Mouse (Mus musculus): Measurements from ENCODE around the gene Ybx2. TPM values are rescaled to one million over a fixed set of nuclear protein-coding genes. Genes with fewer than 3 reads are reported as not detected.
A peak's percentile ranks its signal among the peaks of the same experiment; 100 is the strongest.

Gene Ybx2
- total and polyA plus RNA-seq, 2 experiments from 2014 or later: 2.5 to 22.8 TPM

DNA sequence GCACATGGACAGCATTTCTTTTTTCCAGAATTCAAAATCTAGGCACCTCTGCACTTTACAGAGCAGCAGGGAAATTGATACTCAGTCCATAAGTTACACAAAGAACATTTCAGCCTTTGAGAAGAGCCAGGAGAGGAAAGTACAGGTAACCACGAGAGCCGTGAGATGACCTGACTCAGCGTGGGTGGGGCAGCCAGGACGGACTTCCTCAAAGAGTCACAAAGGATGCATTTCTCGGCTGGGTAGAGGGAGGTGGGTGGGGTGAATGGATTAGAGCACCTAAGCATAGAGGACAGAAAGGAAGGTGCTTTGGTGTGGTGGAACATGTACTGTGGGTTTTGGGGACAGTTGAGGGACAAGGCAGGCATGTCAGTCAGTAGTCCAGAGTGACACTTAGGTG is 26.2 kb downstream of the Ybx2 start:
- 0 out of 2 replicates have a peak, but pooled peaks cover 3% of the 10 kb centered on the region for H3K4me1 ChIP-seq (ENCODE audit: insufficient read depth)
- no peaks in the 10 kb centered on the region for H3K36me3 ChIP-seq (ENCODE audit: insufficient read depth)
- ATAC-seq: no peak
- TF ChIP-seq CTCF (IDR thresholded peaks at IDR 0.05; ENCODE audit: low read depth): no peak
- no peaks in the 10 kb centered on the region for H3K9me3 ChIP-seq (ENCODE audit: low read length)
- peaks cover 42% of the 10 kb centered on the region for H3K27me3 ChIP-seq (ENCODE audit: insufficient read depth, low read length)
- H3K27ac ChIP-seq (ENCODE audit: low read depth, low read length): no peak overlapping the region
- WGBS: 45% methylated on average over 5 of the region's 5 CpGs
- H3K4me2 ChIP-seq (ENCODE audit: low read depth): no peak overlapping the region
- no peak overlapping the region for H3K4me3 ChIP-seq (ENCODE audit: low read depth, low read length)
- DNase-seq: no peak
- H3K9ac ChIP-seq: no peak overlapping the region

DNA sequence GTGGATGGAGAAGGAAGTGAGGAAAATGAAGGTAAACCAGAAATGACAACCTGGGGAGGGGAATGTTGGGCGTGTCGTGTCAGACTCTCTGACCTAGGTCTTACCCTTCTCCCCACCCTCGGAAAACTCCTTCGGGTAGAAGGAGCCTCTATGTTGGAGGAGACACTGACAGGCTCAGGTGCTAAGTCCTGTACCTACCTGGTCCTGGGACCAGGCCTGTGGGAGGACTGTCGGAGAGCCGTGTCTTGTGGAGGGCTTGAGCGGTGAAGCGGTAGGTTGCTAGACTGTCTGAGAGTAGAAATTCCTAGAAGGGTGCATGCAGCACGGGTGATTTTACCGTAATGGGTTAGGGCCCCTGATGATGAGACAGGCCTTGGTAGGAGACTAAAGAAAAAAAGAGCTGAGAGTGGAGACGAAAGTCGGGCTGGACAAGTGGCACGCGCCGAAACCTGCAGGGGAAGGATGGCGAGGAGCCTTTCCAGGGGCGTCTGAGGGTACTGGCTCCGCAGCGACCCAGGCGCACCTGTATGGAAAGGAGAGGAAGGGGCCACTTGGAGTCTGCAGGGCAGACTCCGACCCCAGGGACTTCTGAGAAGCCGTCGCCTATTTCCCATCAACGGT is 29.2 kb downstream of the Ybx2 start, which contains the start of gene Cldn7:
Gene Cldn7, plus strand, starts transcription at position 130 of the 621 bp plus-strand sequence.
- H3K36me3 ChIP-seq (ENCODE audit: insufficient read depth): peaks cover 18% of the 10 kb centered on the region
- H3K9me3 ChIP-seq (ENCODE audit: low read length): no peaks in the 10 kb centered on the region
- no peak within 1 kb of the TSS for H3K9ac ChIP-seq
- no peak within 1 kb of the TSS for H3K27ac ChIP-seq (ENCODE audit: low read depth, low read length)
- H3K4me1 ChIP-seq (ENCODE audit: insufficient read depth): 0 out of 2 replicates have a peak, but pooled peaks cover 3% of the 10 kb centered on the region
- peaks cover 49% of the 10 kb centered on the region for H3K27me3 ChIP-seq (ENCODE audit: insufficient read depth, low read length)
- no peak for TF ChIP-seq CTCF (IDR thresholded peaks at IDR 0.05; ENCODE audit: low read depth)
- no peak for DNase-seq
- H3K4me3 ChIP-seq (ENCODE audit: low read depth, low read length): 0 out of 2 replicates have a peak within 1 kb of the TSS, but pooled peaks have one; percentile 3
- H3K4me2 ChIP-seq (ENCODE audit: low read depth): no peak within 1 kb of the TSS
- WGBS: 9% methylated on average over 24 of the region's 24 CpGs
- no peak for ATAC-seq

DNA sequence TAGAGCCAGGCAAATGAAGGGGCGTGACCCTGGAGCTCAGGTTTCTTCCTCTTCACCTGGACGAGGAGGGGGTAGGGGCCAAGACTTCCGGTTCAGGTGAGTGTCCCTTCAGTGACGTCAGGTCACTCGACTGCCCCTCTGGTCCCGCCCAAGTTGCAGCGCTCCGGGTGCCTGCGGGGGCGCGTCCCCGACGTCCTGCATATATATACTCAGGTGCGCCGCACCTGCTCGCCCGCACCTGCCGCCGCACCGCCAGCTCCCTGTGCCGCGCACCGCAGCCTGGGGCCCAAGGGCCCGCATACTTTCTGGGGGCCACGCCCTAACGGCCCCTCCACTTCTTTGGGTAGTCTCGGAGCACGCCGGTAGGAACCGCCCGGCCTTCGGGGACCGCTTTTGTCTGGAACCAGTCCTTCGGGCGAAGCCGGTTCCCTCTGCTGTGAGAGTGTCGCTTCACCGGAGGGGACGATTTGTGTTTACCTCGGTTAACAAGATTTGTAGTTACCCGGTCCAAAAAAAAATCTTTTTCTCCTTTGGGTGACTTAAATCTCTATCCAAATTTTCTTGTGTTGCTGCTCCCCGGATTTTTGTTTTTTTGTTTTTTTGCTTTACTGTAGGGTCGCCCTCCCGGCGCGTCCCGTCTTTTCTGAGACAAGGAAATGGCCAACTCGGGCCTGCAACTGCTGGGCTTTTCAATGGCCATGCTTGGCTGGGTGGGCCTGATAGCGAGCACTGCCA is 29.8 kb downstream of the Ybx2 start:
- no peak for TF ChIP-seq CTCF (IDR thresholded peaks at IDR 0.05; ENCODE audit: low read depth)
- no peak for ATAC-seq
- no peak overlapping the region for H3K27ac ChIP-seq (ENCODE audit: low read depth, low read length)
- DNase-seq: no peak
- no peaks in the 10 kb centered on the region for H3K9me3 ChIP-seq (ENCODE audit: low read length)
- no peak overlapping the region for H3K9ac ChIP-seq
- 3% methylated on average over 49 of the region's 49 CpGs for WGBS
- no peak overlapping the region for H3K4me2 ChIP-seq (ENCODE audit: low read depth)
- H3K4me3 ChIP-seq (ENCODE audit: low read depth, low read length): 0 out of 2 replicates have a peak overlapping the region, but pooled peaks have one; percentile 3
- H3K4me1 ChIP-seq (ENCODE audit: insufficient read depth): 0 out of 2 replicates have a peak, but pooled peaks cover 3% of the 10 kb centered on the region
- H3K27me3 ChIP-seq (ENCODE audit: insufficient read depth, low read length): peaks cover 49% of the 10 kb centered on the region
- H3K36me3 ChIP-seq (ENCODE audit: insufficient read depth): peaks cover 25% of the 10 kb centered on the region

DNA sequence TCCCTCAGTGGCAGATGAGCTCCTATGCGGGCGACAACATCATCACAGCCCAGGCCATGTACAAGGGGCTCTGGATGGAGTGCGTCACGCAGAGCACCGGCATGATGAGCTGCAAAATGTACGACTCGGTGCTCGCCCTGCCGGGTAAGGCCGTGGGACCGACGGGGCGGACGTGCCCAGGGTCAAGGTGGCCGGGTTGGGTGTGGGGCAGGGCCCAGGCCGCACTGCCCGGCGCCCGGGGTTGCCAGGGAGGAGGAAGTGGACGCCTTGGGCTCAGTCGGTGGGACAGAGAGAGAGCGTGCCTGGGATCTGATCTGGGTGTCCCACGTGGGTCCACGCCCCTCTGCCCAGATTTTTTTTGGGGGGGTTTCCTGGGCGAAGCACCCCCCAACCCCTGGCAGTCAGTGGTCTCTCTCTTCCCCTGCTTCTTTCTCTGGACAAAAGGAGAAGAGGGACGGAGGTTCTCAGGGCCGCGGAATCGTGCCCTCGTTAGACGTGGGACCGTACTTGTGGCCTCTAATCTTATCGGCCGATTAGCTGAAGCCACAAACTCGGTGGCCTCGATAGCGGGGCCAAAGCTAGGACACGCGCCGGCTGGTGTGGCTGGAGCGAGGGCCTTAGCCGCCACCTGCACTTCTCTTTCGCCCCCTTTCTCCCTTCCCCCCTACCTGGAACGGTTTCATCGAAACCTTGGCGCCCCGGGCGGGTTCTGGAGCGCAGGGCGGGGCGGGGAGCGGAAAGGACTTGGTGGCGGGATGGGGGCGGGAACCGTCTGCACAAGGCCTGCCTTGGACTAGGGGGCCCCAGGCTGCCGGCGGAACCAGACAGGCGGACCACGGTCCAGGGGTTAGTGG is 30.6 kb downstream of the Ybx2 start:
- Histone ChIP-seq H3K4me2 (ENCODE audit: low read depth) (peak overlapping the region; percentile 35), H3K9ac (0 out of 2 replicates have a peak overlapping the region, but pooled peaks have one; percentile 6), H3K4me1 (ENCODE audit: insufficient read depth) (0 out of 2 replicates have a peak, but pooled peaks cover 3% of the 10 kb centered on the region), H3K27me3 (ENCODE audit: insufficient read depth, low read length) (peaks cover 42% of the 10 kb centered on the region), H3K27ac (ENCODE audit: low read depth, low read length) (no peak overlapping the region), H3K9me3 (ENCODE audit: low read length) (no peaks in the 10 kb centered on the region), H3K36me3 (ENCODE audit: insufficient read depth) (peaks cover 28% of the 10 kb centered on the region), H3K4me3 (ENCODE audit: low read depth, low read length) (peak overlapping the region; percentile 24)
- 3% methylated on average over 59 of the region's 59 CpGs for WGBS
- ATAC-seq: no peak
- DNase-seq: no peak
- no peak for TF ChIP-seq CTCF (IDR thresholded peaks at IDR 0.05; ENCODE audit: low read depth)

DNA sequence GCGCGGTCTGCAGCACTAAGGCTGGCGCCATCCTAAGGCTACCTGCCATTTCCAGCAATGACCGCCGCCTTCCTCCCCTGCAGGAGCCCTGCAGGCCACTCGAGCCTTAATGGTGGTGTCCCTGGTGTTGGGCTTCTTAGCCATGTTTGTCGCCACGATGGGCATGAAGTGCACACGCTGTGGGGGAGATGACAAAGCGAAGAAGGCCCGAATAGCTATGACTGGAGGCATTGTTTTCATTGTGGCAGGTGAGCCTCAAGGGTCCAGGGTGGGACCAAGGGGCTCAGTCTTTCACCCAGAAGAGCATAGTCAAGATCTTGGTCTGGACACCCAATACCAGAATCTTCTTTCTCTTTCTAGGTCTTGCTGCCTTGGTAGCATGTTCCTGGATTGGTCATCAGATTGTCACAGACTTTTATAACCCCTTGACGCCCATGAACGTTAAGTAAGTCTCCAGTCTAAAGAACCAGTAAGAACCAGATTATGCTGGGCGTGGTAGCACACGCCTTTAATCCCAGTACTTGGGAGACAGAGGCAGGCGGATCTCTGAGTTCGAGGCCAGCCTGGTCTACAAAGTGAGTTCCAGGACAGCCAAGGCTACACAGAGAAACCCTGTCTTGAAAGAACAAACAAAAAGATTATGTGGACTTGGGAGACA is 31.4 kb downstream of the Ybx2 start:
- no peak overlapping the region for H3K9ac ChIP-seq
- H3K36me3 ChIP-seq (ENCODE audit: insufficient read depth): peaks cover 33% of the 10 kb centered on the region
- no peak overlapping the region for H3K27ac ChIP-seq (ENCODE audit: low read depth, low read length)
- no peak for DNase-seq
- H3K4me1 ChIP-seq (ENCODE audit: insufficient read depth): 0 out of 2 replicates have a peak, but pooled peaks cover 3% of the 10 kb centered on the region
- H3K4me2 ChIP-seq (ENCODE audit: low read depth): peak overlapping the region; percentile 35
- H3K4me3 ChIP-seq (ENCODE audit: low read depth, low read length): peak overlapping the region; percentile 24; the same call in 1 of the 2 replicates
- H3K9me3 ChIP-seq (ENCODE audit: low read length): no peaks in the 10 kb centered on the region
- 37% methylated on average over 17 of the region's 17 CpGs for WGBS
- peaks cover 42% of the 10 kb centered on the region for H3K27me3 ChIP-seq (ENCODE audit: insufficient read depth, low read length)
- no peak for TF ChIP-seq CTCF (IDR thresholded peaks at IDR 0.05; ENCODE audit: low read depth)
- ATAC-seq: peak; percentile 16; the same call in 1 of the 2 replicates

DNA sequence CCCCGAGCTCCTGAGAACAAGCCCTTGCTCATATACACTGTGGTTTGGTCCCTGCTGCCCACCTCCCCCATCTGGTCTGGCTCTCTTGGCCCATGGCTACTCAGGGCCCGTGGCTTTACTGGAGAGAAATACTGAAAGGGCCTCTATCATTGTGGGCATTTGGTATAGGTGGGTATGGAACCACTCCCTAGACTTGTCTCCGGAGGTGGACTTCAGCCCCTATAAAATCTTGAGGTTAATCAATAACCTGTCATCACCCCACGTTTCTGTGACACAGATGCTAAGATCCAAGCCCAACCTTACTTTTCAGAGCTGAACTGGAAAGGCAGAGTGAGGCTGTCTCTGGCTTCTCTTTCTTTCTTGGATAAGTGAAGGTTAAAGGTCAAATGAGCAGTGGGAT is 33.2 kb downstream of the Ybx2 start:
- no peak overlapping the region for H3K9ac ChIP-seq
- no peak overlapping the region for H3K27ac ChIP-seq (ENCODE audit: low read depth, low read length)
- no peaks in the 10 kb centered on the region for H3K9me3 ChIP-seq (ENCODE audit: low read length)
- no peak for TF ChIP-seq CTCF (IDR thresholded peaks at IDR 0.05; ENCODE audit: low read depth)
- H3K4me1 ChIP-seq (ENCODE audit: insufficient read depth): 0 out of 2 replicates have a peak, but pooled peaks cover 3% of the 10 kb centered on the region
- H3K27me3 ChIP-seq (ENCODE audit: insufficient read depth, low read length): peaks cover 35% of the 10 kb centered on the region
- H3K4me3 ChIP-seq (ENCODE audit: low read depth, low read length): no peak overlapping the region
- H3K4me2 ChIP-seq (ENCODE audit: low read depth): no peak overlapping the region
- WGBS: 92% methylated on average over 4 of the region's 4 CpGs
- H3K36me3 ChIP-seq (ENCODE audit: insufficient read depth): peaks cover 49% of the 10 kb centered on the region
- DNase-seq (no peak), ATAC-seq (no peak)
